Mouse (Mus musculus) testis, adult 2 months (tissue): Measurements from ENCODE around the gene Prune2.

Source experiments
- CTCF ChIP-seq: fragments of 200-500 bp; IDR thresholded peaks from 2 replicates; pipeline ENCODE4 v1.5.1; 2012; ENCODE audit warnings: low read depth, mild to moderate bottlenecking, inconsistent platforms, low read length, moderate library complexity; ENCODE audit not compliant: control insufficient read depth, insufficient read depth, insufficient replicate concordance
- POLR2A ChIP-seq: fragments of 200-500 bp; IDR thresholded peaks from 2 replicates; pipeline ENCODE4 v1.6.1; 2012; ENCODE audit warnings: low read depth, mild to moderate bottlenecking, inconsistent platforms, low read length, moderate library complexity; ENCODE audit not compliant: control insufficient read depth

DNA sequence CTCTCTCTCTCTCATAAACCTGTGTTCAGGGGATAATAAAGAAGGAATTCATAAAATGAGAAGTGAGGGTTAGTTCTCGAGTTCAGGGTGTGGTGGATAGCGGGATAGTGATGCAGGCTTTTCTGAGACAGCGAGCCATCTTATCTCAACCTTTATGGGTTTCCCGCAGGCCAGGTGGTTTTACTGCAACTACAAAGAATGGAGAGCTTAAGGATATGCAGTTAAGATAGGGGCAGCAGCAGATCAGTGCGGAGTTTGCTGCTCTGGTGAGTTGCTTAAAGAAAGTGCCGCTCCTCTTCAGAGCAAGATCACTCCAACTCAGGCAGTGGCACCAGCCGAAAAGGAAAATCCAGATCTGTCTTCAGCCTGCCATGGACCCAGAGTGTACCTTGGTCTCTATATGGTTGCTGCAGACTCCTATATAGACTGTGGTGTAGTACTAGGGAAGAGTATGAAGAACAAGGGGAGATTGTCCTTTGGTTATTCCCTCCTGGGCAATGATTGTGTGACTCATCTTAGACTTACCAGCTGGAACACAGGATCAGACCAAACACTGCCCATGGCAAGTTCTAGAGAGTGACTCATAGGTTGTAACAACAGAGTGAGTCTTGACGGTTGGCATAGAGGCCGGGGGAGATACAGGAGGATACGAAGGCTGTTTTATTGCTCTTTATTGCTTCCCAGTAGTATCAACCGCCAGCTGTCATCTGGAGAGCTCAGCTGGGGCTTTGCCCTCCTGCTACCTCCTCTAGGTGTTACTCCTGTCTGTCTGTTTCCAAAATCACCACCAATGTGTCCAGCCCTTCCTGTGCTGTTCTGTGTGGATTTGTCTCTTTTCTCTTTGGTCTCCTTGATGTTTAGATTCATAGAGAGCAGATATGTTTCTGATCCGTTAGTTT lies 184.3 kb downstream of the Prune2 start:
- TF ChIP-seq POLR2A (no peak), CTCF (no peak)
